Mouse (Mus musculus): ENCODE measurements around the gene Exosc1. TPM values are rescaled to one million over a fixed set of nuclear protein-coding genes. Genes with fewer than 3 reads are reported as not detected.

Gene Exosc1
- 46.5 TPM for polyA plus RNA-seq (2012; fragmentation: generic; extraction: Trizol)
- long read RNA-seq, experiment 1, transcript Exosc1-201 (8 exons, 1,018 nt), result major isoform, 60 of 76 reads
- long read RNA-seq, experiment 1, partial matches to known transcripts, result 7 of 76 reads
- long read RNA-seq, experiment 1, other reads (novel, unspliced or antisense), result 8 of 76 reads
- long read RNA-seq, experiment 2, transcript Exosc1-201 (8 exons, 1,018 nt), result major isoform, 51 of 68 reads
- long read RNA-seq, experiment 2, partial matches to known transcripts, result 1 of 68 reads
- long read RNA-seq, experiment 2, other reads (novel, unspliced or antisense), result 11 of 68 reads

DNA sequence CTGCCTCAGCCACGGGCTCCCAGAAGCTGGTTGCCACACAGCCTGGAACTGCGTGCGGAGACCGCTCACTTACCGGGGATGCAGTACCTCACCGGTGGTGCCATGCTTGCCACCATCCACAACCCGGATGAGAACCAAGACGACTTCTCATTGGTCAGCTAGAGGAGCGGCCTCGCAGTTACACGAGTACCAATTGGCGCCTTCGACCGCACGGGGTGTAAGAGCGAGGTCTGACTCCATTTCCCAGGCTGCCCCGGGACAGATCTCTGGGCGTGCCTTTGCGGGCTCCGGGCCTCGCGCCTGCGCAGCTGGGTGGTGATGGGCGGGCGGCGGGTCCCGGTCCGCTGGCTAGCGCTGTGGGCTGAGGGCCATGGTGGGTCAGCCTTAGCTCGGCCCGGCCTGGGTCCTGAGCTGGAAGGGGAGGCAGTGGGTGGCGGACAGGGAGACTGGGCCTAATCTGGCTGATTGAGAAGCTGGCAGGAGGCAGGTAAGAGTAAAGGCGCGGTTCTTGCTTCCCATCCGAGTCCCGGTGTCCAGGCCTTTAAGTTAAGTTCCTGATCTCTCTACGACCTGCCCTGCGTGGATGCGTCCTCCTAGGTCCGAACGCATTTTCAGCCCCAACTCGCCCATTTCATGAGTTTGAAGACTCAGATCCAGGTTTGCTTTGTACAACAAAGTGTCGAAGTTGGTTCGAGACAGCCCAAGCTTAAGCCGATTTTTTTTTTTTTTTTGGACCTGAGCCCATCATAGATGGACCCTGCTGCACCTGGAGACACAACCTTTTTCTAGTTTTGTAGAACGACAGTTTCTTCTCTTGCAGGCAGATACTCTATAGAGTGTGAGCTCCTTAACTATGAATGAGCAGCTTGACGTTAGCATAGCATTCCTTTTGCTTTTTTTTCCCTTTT is at the start of gene Exosc1, which contains the start of gene Zdhhc16:
Exosc1 (minus strand) TSS at position 245 of the 908 bp plus-strand sequence.
Zdhhc16 (plus strand) TSS at position 302 of the 908 bp plus-strand sequence.
- TF ChIP-seq FOSL1 (IDR thresholded peaks at IDR 0.05; ENCODE audit: insufficient read depth, low read length, poor library complexity, severe bottlenecking) (no peak), CTCF (IDR thresholded peaks at IDR 0.05; ENCODE audit: control insufficient read depth, insufficient read depth, insufficient read length) (no peak), CEBPB (IDR thresholded peaks at IDR 0.05; ENCODE audit: low read depth) (no peak), MYOG (IDR thresholded peaks at IDR 0.05; ENCODE audit: control insufficient read depth, extremely low read depth, insufficient read length) (no peak), USF1 (IDR thresholded peaks at IDR 0.05; ENCODE audit: low read depth) (peak; percentile 55), MAX (IDR thresholded peaks at IDR 0.05) (peak; percentile 78), MYOD1 (IDR thresholded peaks at IDR 0.05; ENCODE audit: control insufficient read depth, insufficient read length, low read depth) (no peak)
- peaks cover 35% of the 10 kb centered on the region for H3K36me3 ChIP-seq (ENCODE audit: control insufficient read depth, insufficient read depth)

DNA sequence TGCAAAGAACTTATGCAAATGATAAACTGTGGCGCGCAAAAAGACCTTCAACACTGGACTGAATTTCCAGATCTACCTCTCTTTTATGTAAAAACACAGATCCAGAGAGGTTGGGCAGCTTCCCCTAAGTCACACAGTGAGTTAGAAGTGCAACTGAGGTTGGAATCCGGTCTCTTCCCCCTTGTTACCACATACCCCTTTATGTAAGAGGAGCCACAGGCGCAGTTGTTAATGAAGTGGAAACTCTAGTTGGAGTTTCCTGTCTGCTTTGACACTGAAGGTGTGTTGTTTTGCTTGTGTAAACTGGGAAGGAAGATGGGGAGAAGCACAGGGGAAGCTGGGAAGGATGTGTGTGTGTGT is 49.5 kb upstream of the Exosc1 start:
- Histone ChIP-seq H3K36me3 (ENCODE audit: control insufficient read depth, insufficient read depth) (peaks cover 14% of the 10 kb centered on the region), H3K79me2 (ENCODE audit: control insufficient read depth, insufficient read depth) (peaks cover 95% of the 10 kb centered on the region), H3ac (ENCODE audit: control insufficient read depth, insufficient read length, low read depth) (peak overlapping the region; percentile 83), H3K4me3 (ENCODE audit: insufficient read depth, poor library complexity, severe bottlenecking) (peak overlapping the region; percentile 82), H3K27me3 (ENCODE audit: control insufficient read depth, insufficient read depth, insufficient read length) (no peaks in the 10 kb centered on the region), H3K79me3 (ENCODE audit: low read depth) (peaks cover 78% of the 10 kb centered on the region)
- TF ChIP-seq CEBPB (IDR thresholded peaks at IDR 0.05; ENCODE audit: low read depth) (peak; percentile 2), FOSL1 (IDR thresholded peaks at IDR 0.05; ENCODE audit: insufficient read depth, low read length, poor library complexity, severe bottlenecking) (no peak)

More for the DNA sequence above, at the start of gene Exosc1, which contains the start of gene Zdhhc16:
- peak within 1 kb of the TSS; percentile 98 for H3K4me3 ChIP-seq (ENCODE audit: insufficient read depth, poor library complexity, severe bottlenecking)
- H3K79me3 ChIP-seq (ENCODE audit: low read depth), result peaks cover 60% of the 10 kb centered on the region
- no peaks in the 10 kb centered on the region for H3K27me3 ChIP-seq (ENCODE audit: control insufficient read depth, insufficient read depth, insufficient read length)
- H3ac ChIP-seq (ENCODE audit: control insufficient read depth, insufficient read length, low read depth), result peak within 1 kb of the TSS; percentile 85
- H3K79me2 ChIP-seq (ENCODE audit: control insufficient read depth, insufficient read depth), result peaks cover 79% of the 10 kb centered on the region

DNA sequence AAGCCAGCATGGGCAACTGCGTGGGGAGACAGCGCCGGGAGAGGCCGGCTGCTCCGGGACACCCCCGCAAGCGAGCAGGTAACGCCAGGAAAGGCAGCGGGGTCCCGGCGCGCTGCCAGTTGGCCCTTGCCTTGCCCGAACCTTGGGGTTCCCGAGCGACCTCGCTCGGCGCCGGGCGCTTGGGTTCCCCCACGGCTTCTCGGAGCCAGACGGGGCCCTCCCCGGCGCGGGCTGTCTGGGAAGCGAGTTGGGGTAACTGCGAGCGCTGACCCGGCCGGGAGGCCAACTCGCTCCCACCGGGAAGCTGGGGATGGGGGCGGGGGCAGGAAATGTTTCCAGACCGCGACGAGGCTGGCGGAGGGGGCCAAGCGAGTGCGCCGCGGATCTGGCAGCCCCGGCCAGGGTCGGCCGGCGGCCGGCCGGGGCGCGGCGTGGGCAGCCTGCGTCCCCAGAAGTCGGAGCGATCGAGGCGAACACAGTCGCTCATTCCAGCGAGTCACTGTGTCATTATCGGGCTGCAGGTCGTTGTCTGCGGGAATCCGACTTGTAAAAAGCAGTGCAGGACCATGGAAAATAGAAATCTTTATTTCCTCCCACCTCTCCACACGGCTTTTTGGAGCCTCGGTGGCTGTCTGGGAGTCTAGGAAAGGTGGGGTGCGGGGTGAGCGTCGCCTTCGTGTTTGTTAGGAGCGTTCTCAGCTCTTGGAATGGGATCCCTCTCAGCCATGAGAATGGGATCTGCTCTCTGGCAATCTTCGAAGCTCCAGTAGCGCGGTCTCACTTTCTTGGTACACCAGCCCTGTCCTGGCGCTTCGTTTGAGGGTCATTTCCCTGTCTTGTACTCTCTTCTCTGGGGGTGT is 48.9 kb upstream of the Exosc1 start:
- H3K79me3 ChIP-seq (ENCODE audit: low read depth), result peaks cover 78% of the 10 kb centered on the region
- peak overlapping the region; percentile 83 for H3ac ChIP-seq (ENCODE audit: control insufficient read depth, insufficient read length, low read depth)
- no peak for TF ChIP-seq FOSL1 (IDR thresholded peaks at IDR 0.05; ENCODE audit: insufficient read depth, low read length, poor library complexity, severe bottlenecking)
- TF ChIP-seq CTCF (IDR thresholded peaks at IDR 0.05; ENCODE audit: control insufficient read depth, insufficient read depth, insufficient read length), result no peak
- TF ChIP-seq MYOG (IDR thresholded peaks at IDR 0.05; ENCODE audit: control insufficient read depth, extremely low read depth, insufficient read length), result no peak
- no peak for TF ChIP-seq MYOD1 (IDR thresholded peaks at IDR 0.05; ENCODE audit: control insufficient read depth, insufficient read length, low read depth)
- no peak for TF ChIP-seq USF1 (IDR thresholded peaks at IDR 0.05; ENCODE audit: low read depth)
- no peak for TF ChIP-seq CEBPB (IDR thresholded peaks at IDR 0.05; ENCODE audit: low read depth)
- no peak for TF ChIP-seq MAX (IDR thresholded peaks at IDR 0.05)
- peaks cover 95% of the 10 kb centered on the region for H3K79me2 ChIP-seq (ENCODE audit: control insufficient read depth, insufficient read depth)
- H3K27me3 ChIP-seq (ENCODE audit: control insufficient read depth, insufficient read depth, insufficient read length), result no peaks in the 10 kb centered on the region
- H3K4me3 ChIP-seq (ENCODE audit: insufficient read depth, poor library complexity, severe bottlenecking), result peak overlapping the region; percentile 82
- peaks cover 13% of the 10 kb centered on the region for H3K36me3 ChIP-seq (ENCODE audit: control insufficient read depth, insufficient read depth)

DNA sequence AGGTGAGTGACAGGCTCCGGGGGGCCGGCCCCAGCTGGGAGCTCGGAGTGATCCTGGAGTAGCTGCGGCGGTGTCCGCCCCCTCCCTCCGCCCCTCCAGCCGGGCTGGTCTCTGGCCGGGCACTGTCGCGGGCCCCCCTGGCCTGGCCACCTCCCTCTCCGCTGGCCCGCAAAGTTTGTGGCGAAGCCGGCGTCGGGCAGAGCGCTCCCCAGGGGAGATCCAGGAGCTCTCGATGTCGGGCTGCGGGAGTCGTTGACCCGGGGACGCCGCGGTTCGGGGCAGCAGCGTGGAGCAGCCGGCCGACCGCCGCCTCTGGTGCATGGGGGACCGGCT is 48.3 kb upstream of the Exosc1 start, which contains the start of gene Ubtd1:
Ubtd1 (plus strand) TSS at position 169 of the 333 bp plus-strand sequence.
- TF ChIP-seq CTCF (IDR thresholded peaks at IDR 0.05; ENCODE audit: control insufficient read depth, insufficient read depth, insufficient read length), result no peak
- TF ChIP-seq MYOG (IDR thresholded peaks at IDR 0.05; ENCODE audit: control insufficient read depth, extremely low read depth, insufficient read length), result no peak
- TF ChIP-seq USF1 (IDR thresholded peaks at IDR 0.05; ENCODE audit: low read depth), result no peak
- no peak for TF ChIP-seq MYOD1 (IDR thresholded peaks at IDR 0.05; ENCODE audit: control insufficient read depth, insufficient read length, low read depth)
- no peak for TF ChIP-seq MAX (IDR thresholded peaks at IDR 0.05)
- no peak for TF ChIP-seq CEBPB (IDR thresholded peaks at IDR 0.05; ENCODE audit: low read depth)
- no peak for TF ChIP-seq FOSL1 (IDR thresholded peaks at IDR 0.05; ENCODE audit: insufficient read depth, low read length, poor library complexity, severe bottlenecking)
- peak within 1 kb of the TSS; percentile 82 for H3K4me3 ChIP-seq (ENCODE audit: insufficient read depth, poor library complexity, severe bottlenecking)
- peaks cover 10% of the 10 kb centered on the region for H3K36me3 ChIP-seq (ENCODE audit: control insufficient read depth, insufficient read depth)
- H3ac ChIP-seq (ENCODE audit: control insufficient read depth, insufficient read length, low read depth), result peak within 1 kb of the TSS; percentile 91
- peaks cover 78% of the 10 kb centered on the region for H3K79me3 ChIP-seq (ENCODE audit: low read depth)
- H3K79me2 ChIP-seq (ENCODE audit: control insufficient read depth, insufficient read depth), result peaks cover 95% of the 10 kb centered on the region
- no peaks in the 10 kb centered on the region for H3K27me3 ChIP-seq (ENCODE audit: control insufficient read depth, insufficient read depth, insufficient read length)
